Mouse (Mus musculus) liver, adult 2 months (tissue): ENCODE measurements around the gene Csf2ra.

ENCODE experiments used
- CTCF ChIP-seq: fragments of 200-500 bp; IDR thresholded peaks from 2 replicates; pipeline ENCODE4 v1.5.1; 2011; ENCODE audit warnings: low read depth, low read length, control low read depth
- POLR2A ChIP-seq: fragments of 200-500 bp; IDR thresholded peaks from 2 replicates; pipeline ENCODE4 v1.6.1; 2011; ENCODE audit warnings: low read length, control low read depth; ENCODE audit not compliant: insufficient read depth; ENCODE audit errors: extremely low read depth

DNA sequence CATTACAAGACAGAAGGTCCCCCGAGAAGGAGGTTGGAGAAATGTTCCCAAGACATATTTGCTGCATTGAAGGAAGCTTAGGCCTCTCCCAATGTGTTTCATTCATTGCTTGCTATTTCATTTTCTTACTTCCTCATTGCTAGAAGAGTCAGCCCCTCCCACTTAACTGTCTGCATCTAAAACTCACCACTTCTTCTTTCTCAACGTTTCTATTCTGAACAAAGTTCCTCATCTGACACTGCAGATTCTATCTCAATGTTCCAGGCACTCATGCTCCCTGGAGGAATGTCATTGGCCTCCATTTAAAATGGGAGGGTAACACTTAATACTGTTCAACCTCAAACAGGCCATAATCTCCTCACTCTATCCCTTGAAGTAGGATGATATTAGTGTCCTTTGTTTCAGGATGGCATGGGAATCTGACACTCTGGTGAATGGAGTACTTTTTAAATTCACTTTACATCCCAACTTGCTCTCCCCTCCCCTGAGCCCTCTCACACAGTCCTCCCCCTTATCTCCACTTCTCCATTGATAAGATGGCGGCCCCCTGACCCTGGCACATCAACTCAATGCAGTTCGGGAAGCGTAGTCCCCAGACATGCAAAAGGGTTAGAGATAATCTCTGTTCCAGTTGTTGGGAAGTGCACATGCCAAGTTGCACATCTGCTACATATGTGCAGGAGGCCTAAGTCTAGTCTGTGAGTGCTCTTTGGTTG, 16.6 kb upstream of the Csf2ra start:
- TF ChIP-seq POLR2A, result no peak
- no peak for TF ChIP-seq CTCF
